Mouse (Mus musculus): ENCODE measurements around the gene Sos1.

Gene Sos1

GRCm38 (mm10) chr17:80493891-80494290, 13.6 kb upstream of the Sos1 start:
- no peak for DNase-seq

GRCm38 (mm10) chr17:80492811-80493210, 12.6 kb upstream of the Sos1 start:
- no peak for DNase-seq

GRCm38 (mm10) chr17:80492274-80492673, 12.0 kb upstream of the Sos1 start:
- no peak for DNase-seq

- DNase-seq = peak; percentile 5
Observed at GRCm38 (mm10) chr17:80490166-80490565, 9.9 kb upstream of the Sos1 start.

GRCm38 (mm10) chr17:80488918-80489317, 8.7 kb upstream of the Sos1 start:
- no peak for DNase-seq

GRCm38 (mm10) chr17:80485160-80485559, 4.9 kb upstream of the Sos1 start:
- no peak for DNase-seq

- no peak for DNase-seq
Observed at GRCm38 (mm10) chr17:80480855-80481224, 587 bp upstream of the Sos1 start.

- DNase-seq = peak; percentile 69
Observed at GRCm38 (mm10) chr17:80479295-80480030, 790 bp downstream of the Sos1 start.

GRCm38 (mm10) chr17:80477679-80478078, 2.6 kb downstream of the Sos1 start:
- no peak for DNase-seq

GRCm38 (mm10) chr17:80476496-80476895, 3.8 kb downstream of the Sos1 start:
- DNase-seq = no peak

GRCm38 (mm10) chr17:80471056-80471802, 9.0 kb downstream of the Sos1 start:
- no peak for DNase-seq

GRCm38 (mm10) chr17:80468417-80468894, 11.8 kb downstream of the Sos1 start:
- peak; percentile 32 for DNase-seq

GRCm38 (mm10) chr17:80460258-80460657, 20.0 kb downstream of the Sos1 start:
- no peak for DNase-seq

GRCm38 (mm10) chr17:80455648-80456047, 24.6 kb downstream of the Sos1 start:
- DNase-seq = peak; percentile 45

- DNase-seq = no peak
Observed at GRCm38 (mm10) chr17:80450426-80451030, 29.7 kb downstream of the Sos1 start.

- DNase-seq = no peak
Observed at GRCm38 (mm10) chr17:80446470-80446869, 33.8 kb downstream of the Sos1 start.

- no peak for DNase-seq
Observed at GRCm38 (mm10) chr17:80445433-80445832, 34.8 kb downstream of the Sos1 start.

- no peak for DNase-seq
Observed at GRCm38 (mm10) chr17:80435680-80436079, 44.6 kb downstream of the Sos1 start.

GRCm38 (mm10) chr17:80434430-80434829, 45.8 kb downstream of the Sos1 start:
- DNase-seq = no peak

- DNase-seq = no peak
Observed at GRCm38 (mm10) chr17:80431997-80432396, 48.3 kb downstream of the Sos1 start.

- no peak for DNase-seq
Observed at GRCm38 (mm10) chr17:80427966-80428365, 52.3 kb downstream of the Sos1 start.

GRCm38 (mm10) chr17:80426901-80427300, 53.4 kb downstream of the Sos1 start:
- DNase-seq = peak; percentile 11

GRCm38 (mm10) chr17:80426171-80426570, 54.1 kb downstream of the Sos1 start:
- no peak for DNase-seq

- no peak for DNase-seq
Observed at GRCm38 (mm10) chr17:80420998-80421397, 59.3 kb downstream of the Sos1 start.
